Mouse (Mus musculus): Measurements from ENCODE around the gene Hivep1. TPM values are rescaled to one million over a fixed set of nuclear protein-coding genes. Genes with fewer than 3 reads are reported as not detected.

Gene Hivep1
- polyA plus RNA-seq, 1 experiment from 2014 or later, result 4.6 TPM

- Histone ChIP-seq H3K4me2 (peak overlapping the region; percentile 48), H3K36me3 (peaks cover 8% of the 10 kb centered on the region), H3K4me1 (peaks cover 57% of the 10 kb centered on the region), H3K9me3 (replicated peaks) (peaks cover 7% of the 10 kb centered on the region), H3K27ac (0 out of 2 replicates have a peak overlapping the region, but pooled peaks have one; percentile 36), H3K9ac (no peak overlapping the region), H3K4me3 (no peak overlapping the region), H3K27me3 (replicated peaks) (no peaks in the 10 kb centered on the region)
- WGBS (ENCODE audit: insufficient replicate concordance), result 33% methylated on average over 13 of the region's 13 CpGs
- peak; percentile 49; the same call in 1 of the 2 replicates for ATAC-seq
Measured at GRCm38 (mm10) chr13:42101440-42102190, 49.8 kb downstream of the Hivep1 start.

GRCm38 (mm10) chr13:42102980-42103379 is 51.2 kb downstream of the Hivep1 start:
- peak overlapping the region; percentile 41 for H3K4me2 ChIP-seq
- H3K9ac ChIP-seq, result no peak overlapping the region; the same call in 1 of the 2 replicates
- H3K9me3 ChIP-seq (replicated peaks), result peaks cover 6% of the 10 kb centered on the region
- WGBS (ENCODE audit: insufficient replicate concordance), result 22% methylated on average over 8 of the region's 8 CpGs
- H3K27ac ChIP-seq, result no peak overlapping the region
- ATAC-seq, result peak; percentile 63
- H3K4me1 ChIP-seq, result peaks cover 57% of the 10 kb centered on the region
- H3K27me3 ChIP-seq (replicated peaks), result no peaks in the 10 kb centered on the region
- H3K36me3 ChIP-seq, result peaks cover 6% of the 10 kb centered on the region
- H3K4me3 ChIP-seq, result no peak overlapping the region

GRCm38 (mm10) chr13:42103486-42104166 is 51.8 kb downstream of the Hivep1 start:
- no peak for ATAC-seq
- Histone ChIP-seq H3K27ac (no peak overlapping the region), H3K9ac (no peak overlapping the region), H3K4me2 (peak overlapping the region; percentile 41), H3K4me1 (peaks cover 64% of the 10 kb centered on the region), H3K9me3 (replicated peaks) (no peaks in the 10 kb centered on the region), H3K4me3 (no peak overlapping the region), H3K27me3 (replicated peaks) (no peaks in the 10 kb centered on the region), H3K36me3 (no peaks in the 10 kb centered on the region)
- WGBS (ENCODE audit: insufficient replicate concordance), result 69% methylated on average over 11 of the region's 11 CpGs

- no peaks in the 10 kb centered on the region for H3K9me3 ChIP-seq (replicated peaks)
- H3K9ac ChIP-seq, result no peak overlapping the region
- peaks cover 62% of the 10 kb centered on the region for H3K4me1 ChIP-seq
- no peak overlapping the region for H3K27ac ChIP-seq
- no peaks in the 10 kb centered on the region for H3K36me3 ChIP-seq
- H3K27me3 ChIP-seq (replicated peaks), result no peaks in the 10 kb centered on the region
- H3K4me2 ChIP-seq, result no peak overlapping the region
- WGBS (ENCODE audit: insufficient replicate concordance), result 76% methylated on average over 3 of the region's 3 CpGs
- H3K4me3 ChIP-seq, result no peak overlapping the region
- no peak for ATAC-seq
Measured at GRCm38 (mm10) chr13:42104371-42104770, 52.5 kb downstream of the Hivep1 start.

- H3K36me3 ChIP-seq, result no peaks in the 10 kb centered on the region
- no peaks in the 10 kb centered on the region for H3K9me3 ChIP-seq (replicated peaks)
- no peak overlapping the region for H3K27ac ChIP-seq
- no peak overlapping the region for H3K4me2 ChIP-seq
- peaks cover 23% of the 10 kb centered on the region for H3K4me1 ChIP-seq
- no peaks in the 10 kb centered on the region for H3K27me3 ChIP-seq (replicated peaks)
- no peak; the same call in 1 of the 2 replicates for ATAC-seq
- 32% methylated on average over 11 of the region's 11 CpGs for WGBS (ENCODE audit: insufficient replicate concordance)
- no peak overlapping the region for H3K9ac ChIP-seq
- H3K4me3 ChIP-seq, result no peak overlapping the region
Measured at GRCm38 (mm10) chr13:42108483-42109215, 56.8 kb downstream of the Hivep1 start.

GRCm38 (mm10) chr13:42110416-42110815 is 58.6 kb downstream of the Hivep1 start:
- H3K9ac ChIP-seq, result no peak overlapping the region
- WGBS (ENCODE audit: insufficient replicate concordance), result 71% methylated on average over 3 of the region's 3 CpGs
- no peaks in the 10 kb centered on the region for H3K27me3 ChIP-seq (replicated peaks)
- no peaks in the 10 kb centered on the region for H3K36me3 ChIP-seq
- no peak overlapping the region for H3K4me3 ChIP-seq
- H3K27ac ChIP-seq, result no peak overlapping the region
- H3K4me1 ChIP-seq, result peaks cover 24% of the 10 kb centered on the region
- ATAC-seq, result no peak
- H3K9me3 ChIP-seq (replicated peaks), result no peaks in the 10 kb centered on the region
- H3K4me2 ChIP-seq, result no peak overlapping the region

GRCm38 (mm10) chr13:42112071-42112470 is 60.2 kb downstream of the Hivep1 start:
- Histone ChIP-seq H3K36me3 (no peaks in the 10 kb centered on the region), H3K4me1 (peaks cover 32% of the 10 kb centered on the region), H3K9ac (no peak overlapping the region), H3K27me3 (replicated peaks) (no peaks in the 10 kb centered on the region), H3K9me3 (replicated peaks) (no peaks in the 10 kb centered on the region), H3K4me2 (no peak overlapping the region), H3K27ac (no peak overlapping the region), H3K4me3 (no peak overlapping the region)
- WGBS (ENCODE audit: insufficient replicate concordance), result 77% methylated on average over 6 of the region's 6 CpGs
- ATAC-seq, result no peak

- Histone ChIP-seq H3K9ac (no peak overlapping the region), H3K4me3 (no peak overlapping the region), H3K4me2 (no peak overlapping the region), H3K27ac (no peak overlapping the region), H3K36me3 (no peaks in the 10 kb centered on the region), H3K27me3 (replicated peaks) (no peaks in the 10 kb centered on the region), H3K9me3 (replicated peaks) (no peaks in the 10 kb centered on the region), H3K4me1 (peaks cover 36% of the 10 kb centered on the region)
- WGBS (ENCODE audit: insufficient replicate concordance), result 75% methylated on average over 5 of the region's 5 CpGs
- ATAC-seq, result no peak
Measured at GRCm38 (mm10) chr13:42112748-42113147, 60.9 kb downstream of the Hivep1 start.

GRCm38 (mm10) chr13:42113601-42114000 is 61.8 kb downstream of the Hivep1 start:
- WGBS (ENCODE audit: insufficient replicate concordance), result 77% methylated on average over 7 of the region's 7 CpGs
- no peak for ATAC-seq
- H3K4me3 ChIP-seq, result no peak overlapping the region
- no peaks in the 10 kb centered on the region for H3K27me3 ChIP-seq (replicated peaks)
- no peaks in the 10 kb centered on the region for H3K9me3 ChIP-seq (replicated peaks)
- peaks cover 36% of the 10 kb centered on the region for H3K4me1 ChIP-seq
- H3K9ac ChIP-seq, result no peak overlapping the region
- no peak overlapping the region for H3K4me2 ChIP-seq
- no peaks in the 10 kb centered on the region for H3K36me3 ChIP-seq
- no peak overlapping the region for H3K27ac ChIP-seq

GRCm38 (mm10) chr13:42116301-42116700 is 64.5 kb downstream of the Hivep1 start:
- Histone ChIP-seq H3K4me1 (peaks cover 45% of the 10 kb centered on the region), H3K36me3 (no peaks in the 10 kb centered on the region), H3K27ac (no peak overlapping the region), H3K4me3 (no peak overlapping the region), H3K4me2 (no peak overlapping the region), H3K9ac (no peak overlapping the region), H3K9me3 (replicated peaks) (no peaks in the 10 kb centered on the region), H3K27me3 (replicated peaks) (no peaks in the 10 kb centered on the region)
- ATAC-seq, result no peak
- WGBS (ENCODE audit: insufficient replicate concordance), result 86% methylated on average over 6 of the region's 6 CpGs

GRCm38 (mm10) chr13:42119062-42119461 is 67.2 kb downstream of the Hivep1 start:
- no peaks in the 10 kb centered on the region for H3K9me3 ChIP-seq (replicated peaks)
- H3K4me3 ChIP-seq, result no peak overlapping the region
- H3K9ac ChIP-seq, result no peak overlapping the region
- H3K27ac ChIP-seq, result no peak overlapping the region
- peaks cover 48% of the 10 kb centered on the region for H3K4me1 ChIP-seq
- H3K4me2 ChIP-seq, result no peak overlapping the region
- no peaks in the 10 kb centered on the region for H3K36me3 ChIP-seq
- 74% methylated on average over 2 of the region's 2 CpGs for WGBS (ENCODE audit: insufficient replicate concordance)
- H3K27me3 ChIP-seq (replicated peaks), result no peaks in the 10 kb centered on the region
- ATAC-seq, result no peak

All from liver, embryonic 12.5 days (tissue).